Mouse (Mus musculus) midbrain, embryonic 16.5 days (tissue): ENCODE data around the gene Pparg. TPM values are rescaled to one million over a fixed set of nuclear protein-coding genes. Genes with fewer than 3 reads are reported as not detected.

ENCODE experiments used
- ATAC-seq: fragments of 200-750 bp; cut with Nextera tagmentation; 2 replicates; pipeline ENCODE4 v1.8.0; 2017; ENCODE audit warnings: moderate TSS enrichment
- H3K27ac ChIP-seq: fragments of 300-500 bp; sonication (generic); 2 replicates; pipeline ENCODE4 v1.5.1; 2014; ENCODE audit warnings: mild to moderate bottlenecking, low read length, mixed read lengths
- H3K27me3 ChIP-seq: fragments of 300-500 bp; sonication (generic); 2 replicates; pipeline ENCODE4 v1.6.1; 2014; ENCODE audit warnings: low read depth, low read length, mixed read lengths; ENCODE audit not compliant: control insufficient read depth, insufficient read depth
- H3K36me3 ChIP-seq: fragments of 300-500 bp; sonication (generic); 2 replicates; pipeline ENCODE4 v1.6.1; 2014; ENCODE audit warnings: mild to moderate bottlenecking, low read length, moderate library complexity, mixed read lengths; ENCODE audit not compliant: control insufficient read depth, insufficient read depth
- H3K4me1 ChIP-seq: fragments of 300-500 bp; sonication (generic); 2 replicates; pipeline ENCODE4 v1.6.1; 2014; ENCODE audit warnings: mild to moderate bottlenecking, low read length, mixed read lengths; ENCODE audit not compliant: control insufficient read depth, insufficient read depth
- H3K4me2 ChIP-seq: fragments of 300-500 bp; sonication (generic); 2 replicates; pipeline ENCODE4 v1.6.1; 2014; ENCODE audit warnings: mild to moderate bottlenecking, low read length, mixed read lengths
- H3K4me3 ChIP-seq: fragments of 300-500 bp; sonication (generic); 2 replicates; pipeline ENCODE4 v1.5.1; 2014; ENCODE audit warnings: low read depth, mild to moderate bottlenecking, low read length, moderate library complexity, mixed read lengths
- H3K9ac ChIP-seq: fragments of 300-500 bp; sonication (generic); 2 replicates; pipeline ENCODE4 v1.6.1; 2014; ENCODE audit warnings: low read depth, low read length, mixed read lengths
- H3K9me3 ChIP-seq: fragments of 300-500 bp; sonication (generic); replicated peaks from 2 replicates; pipeline ENCODE4 v1.6.1; 2014; ENCODE audit warnings: mild to moderate bottlenecking, low read length, mixed read lengths; ENCODE audit not compliant: control insufficient read depth, poor library complexity, severe bottlenecking
- WGBS: fragments of 180-500 bp; shearing (Covaris S2); extraction: QIAGEN DNeasy Blood & Tissue Kit; methylation state at CpG from one replicate; pipeline ENCODE4 v1.1.7; 2014; 5-methylcytosine and 5-hydroxymethylcytosine counted together
- polyA plus RNA-seq: library from polyadenylated mRNA; unstranded; fragments of >200 nt; fragmentation: Nextera tagmentation; extraction: Ambion mirVana; gene quantifications from 2 replicates; pipeline ENCODE4 v1.2.1, GENCODE M21; 2015

Pparg gene
- polyA plus RNA-seq, 1 experiment from 2014 or later = 0.39 TPM

DNA sequence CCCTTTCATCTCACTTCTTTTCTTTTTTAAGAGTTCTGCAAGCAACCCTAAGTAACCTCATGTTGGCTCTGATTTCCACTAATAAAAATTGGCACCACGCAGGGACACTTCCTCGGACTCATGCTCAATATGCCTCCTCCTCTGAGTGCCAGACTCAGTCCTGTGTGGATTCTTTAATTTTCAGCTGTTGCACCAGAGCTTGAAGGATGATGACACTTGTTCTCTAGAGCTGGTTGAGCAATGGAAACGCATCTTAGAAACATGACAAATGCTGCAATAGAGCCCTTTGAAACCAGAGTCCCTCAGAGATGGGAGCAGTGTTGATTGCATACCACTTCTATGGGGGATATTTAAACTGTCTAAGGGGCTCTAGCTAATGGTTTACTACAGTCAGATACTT is 63.7 kb downstream of the Pparg start:
- 85% methylated on average over 3 of the region's 3 CpGs for WGBS
- no peak for ATAC-seq
- Histone ChIP-seq H3K36me3 (no peaks in the 10 kb centered on the region), H3K27ac (no peak overlapping the region), H3K9me3 (no peaks in the 10 kb centered on the region), H3K4me1 (no peaks in the 10 kb centered on the region), H3K9ac (no peak overlapping the region), H3K4me3 (no peak overlapping the region), H3K27me3 (no peaks in the 10 kb centered on the region), H3K4me2 (no peak overlapping the region)

DNA sequence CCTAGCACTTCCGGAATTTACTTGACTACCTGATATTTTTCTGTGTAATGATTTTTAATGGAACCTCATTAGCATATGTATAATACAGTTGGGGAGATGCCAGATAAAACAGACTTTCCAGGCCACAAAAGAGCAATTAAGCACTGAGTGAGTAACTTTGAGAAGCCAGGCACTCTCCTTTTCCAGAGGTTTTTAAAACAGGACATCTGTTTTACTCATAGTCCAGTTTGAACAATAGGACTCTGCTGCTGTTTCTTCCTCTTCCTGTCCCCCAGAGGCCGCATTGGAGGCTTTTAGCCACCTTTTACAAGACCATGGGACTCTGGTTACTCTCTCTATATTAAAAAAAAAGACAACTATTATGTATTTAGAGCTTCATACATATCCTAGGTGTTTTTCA is 72.0 kb downstream of the Pparg start:
- H3K9me3 ChIP-seq = no peaks in the 10 kb centered on the region
- WGBS = 73% methylated on average over 2 of the region's 2 CpGs

DNA sequence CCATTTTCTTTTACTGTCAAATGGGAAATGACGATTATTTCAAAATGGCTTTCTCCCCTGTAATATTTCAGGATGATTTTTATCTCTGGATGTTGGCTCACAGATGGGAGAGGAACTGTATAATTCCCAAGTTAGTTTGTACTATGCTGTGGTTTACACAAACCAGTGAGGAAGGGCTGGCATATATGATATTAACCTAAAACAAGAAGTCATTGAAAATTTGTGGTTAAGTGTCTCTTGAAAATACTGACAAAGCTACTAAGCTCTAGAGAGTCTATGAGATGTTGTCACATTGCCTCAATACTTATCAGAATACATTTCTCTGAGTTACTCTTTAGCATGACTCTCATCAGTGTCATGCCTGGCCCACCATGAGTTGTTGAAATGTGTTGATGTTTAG is 73.3 kb downstream of the Pparg start:
- no peak overlapping the region for H3K4me2 ChIP-seq
- H3K27me3 ChIP-seq = no peaks in the 10 kb centered on the region
- no peak overlapping the region for H3K4me3 ChIP-seq
- no peaks in the 10 kb centered on the region for H3K4me1 ChIP-seq
- ATAC-seq = no peak
- H3K27ac ChIP-seq = no peak overlapping the region
- H3K36me3 ChIP-seq = no peaks in the 10 kb centered on the region
- 83% methylated on average over 1 of the region's 1 CpGs for WGBS
- no peak overlapping the region for H3K9ac ChIP-seq
- H3K9me3 ChIP-seq = no peaks in the 10 kb centered on the region

More for the DNA sequence above, 72.0 kb downstream of the Pparg start:
- H3K4me2 ChIP-seq = no peak overlapping the region
- no peaks in the 10 kb centered on the region for H3K4me1 ChIP-seq
- H3K9ac ChIP-seq = no peak overlapping the region
- H3K36me3 ChIP-seq = no peaks in the 10 kb centered on the region
- no peak for ATAC-seq
- H3K27me3 ChIP-seq = no peaks in the 10 kb centered on the region
- no peak overlapping the region for H3K27ac ChIP-seq
- no peak overlapping the region for H3K4me3 ChIP-seq

DNA sequence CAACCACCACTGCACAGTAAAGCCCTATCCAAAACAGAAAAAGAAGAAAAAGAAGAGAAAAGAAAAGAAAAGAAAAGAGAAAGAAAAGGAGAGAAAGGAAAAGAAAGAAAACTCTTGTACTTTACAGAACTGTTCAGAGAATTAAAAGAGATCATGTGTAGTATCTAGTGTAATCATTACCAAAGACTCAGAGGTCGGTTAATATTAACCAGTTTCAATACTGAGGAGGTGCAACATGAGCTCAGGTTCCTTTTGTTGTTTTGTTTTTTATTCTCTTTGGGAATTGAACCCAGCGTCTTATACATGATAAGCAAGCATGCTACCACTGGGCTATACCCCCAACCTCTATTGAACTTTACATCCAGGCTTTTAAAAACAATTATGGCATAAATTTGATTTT is 74.1 kb downstream of the Pparg start:
- no peak overlapping the region for H3K4me2 ChIP-seq
- H3K9me3 ChIP-seq = no peaks in the 10 kb centered on the region
- 86% methylated on average over 2 of the region's 2 CpGs for whole genome bisulfite sequencing
- H3K36me3 ChIP-seq = no peaks in the 10 kb centered on the region
- H3K27me3 ChIP-seq = no peaks in the 10 kb centered on the region
- no peak overlapping the region for H3K9ac ChIP-seq
- H3K4me1 ChIP-seq = no peaks in the 10 kb centered on the region
- H3K4me3 ChIP-seq = no peak overlapping the region
- no peak overlapping the region for H3K27ac ChIP-seq
- no peak for ATAC-seq

DNA sequence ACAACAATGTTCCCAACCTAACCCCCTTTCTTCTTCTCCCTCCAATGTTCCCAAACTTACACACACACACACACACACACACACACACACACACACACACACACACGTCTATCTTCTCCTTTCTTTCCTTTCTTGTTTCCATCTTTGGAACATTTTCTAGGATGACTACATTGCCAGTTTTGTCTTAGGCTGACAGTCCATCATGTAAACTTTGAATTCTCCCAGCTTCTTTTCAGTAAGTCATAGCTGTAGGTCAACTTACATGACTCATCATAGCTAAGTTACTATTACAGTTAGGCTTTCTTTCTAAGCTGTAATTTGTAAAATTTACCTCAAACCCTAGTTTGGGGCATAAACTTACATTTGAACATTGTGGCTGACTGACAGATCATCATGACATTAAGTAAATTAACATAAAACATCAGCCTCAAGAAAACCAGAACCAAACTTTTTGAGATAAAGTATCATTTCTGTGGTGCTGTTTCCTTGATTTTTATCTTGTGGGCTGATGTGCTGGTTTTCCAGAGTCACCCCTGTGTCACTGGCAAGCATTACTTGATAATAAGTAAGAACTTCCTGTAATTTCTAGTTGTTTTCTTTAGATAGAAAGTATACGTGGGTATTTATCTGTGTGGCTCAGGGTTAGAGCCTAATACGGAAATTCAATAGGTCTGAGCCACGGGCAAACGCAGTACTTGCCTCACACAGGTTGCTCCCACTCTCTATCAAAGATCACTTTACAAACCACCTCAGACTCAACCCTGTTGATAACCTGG is 79.7 kb downstream of the Pparg start:
- ATAC-seq = no peak
- H3K27me3 ChIP-seq = no peaks in the 10 kb centered on the region
- WGBS = 86% methylated on average over 5 of the region's 5 CpGs
- H3K27ac ChIP-seq = no peak overlapping the region
- no peak overlapping the region for H3K4me2 ChIP-seq
- no peaks in the 10 kb centered on the region for H3K4me1 ChIP-seq
- no peak overlapping the region for H3K4me3 ChIP-seq
- no peaks in the 10 kb centered on the region for H3K9me3 ChIP-seq
- no peaks in the 10 kb centered on the region for H3K36me3 ChIP-seq
- no peak overlapping the region for H3K9ac ChIP-seq

DNA sequence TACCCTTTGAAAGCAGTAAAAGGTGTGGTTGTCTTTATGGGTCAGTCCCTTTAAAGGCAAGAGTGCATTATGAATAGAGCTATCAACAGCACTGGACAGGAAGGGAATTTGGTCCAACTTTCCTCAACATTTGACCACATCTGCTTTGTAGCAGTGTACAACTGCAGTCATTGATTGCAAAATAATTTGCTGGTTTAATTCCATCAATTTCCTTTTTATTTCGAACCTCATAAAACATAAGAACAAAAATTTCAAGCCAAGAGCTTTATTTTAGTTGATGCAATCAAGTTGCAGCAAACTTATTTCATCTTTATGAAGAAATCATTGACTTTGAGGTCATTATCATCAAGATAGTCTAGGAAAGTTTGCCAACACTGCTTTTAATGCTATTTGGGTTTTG is 91.8 kb downstream of the Pparg start:
- Histone ChIP-seq H3K9ac (no peak overlapping the region), H3K4me3 (no peak overlapping the region), H3K4me2 (no peak overlapping the region), H3K27ac (no peak overlapping the region), H3K9me3 (no peaks in the 10 kb centered on the region), H3K4me1 (no peaks in the 10 kb centered on the region), H3K27me3 (no peaks in the 10 kb centered on the region), H3K36me3 (no peaks in the 10 kb centered on the region)
- ATAC-seq = no peak
- 74% methylated on average over 1 of the region's 1 CpGs for WGBS

DNA sequence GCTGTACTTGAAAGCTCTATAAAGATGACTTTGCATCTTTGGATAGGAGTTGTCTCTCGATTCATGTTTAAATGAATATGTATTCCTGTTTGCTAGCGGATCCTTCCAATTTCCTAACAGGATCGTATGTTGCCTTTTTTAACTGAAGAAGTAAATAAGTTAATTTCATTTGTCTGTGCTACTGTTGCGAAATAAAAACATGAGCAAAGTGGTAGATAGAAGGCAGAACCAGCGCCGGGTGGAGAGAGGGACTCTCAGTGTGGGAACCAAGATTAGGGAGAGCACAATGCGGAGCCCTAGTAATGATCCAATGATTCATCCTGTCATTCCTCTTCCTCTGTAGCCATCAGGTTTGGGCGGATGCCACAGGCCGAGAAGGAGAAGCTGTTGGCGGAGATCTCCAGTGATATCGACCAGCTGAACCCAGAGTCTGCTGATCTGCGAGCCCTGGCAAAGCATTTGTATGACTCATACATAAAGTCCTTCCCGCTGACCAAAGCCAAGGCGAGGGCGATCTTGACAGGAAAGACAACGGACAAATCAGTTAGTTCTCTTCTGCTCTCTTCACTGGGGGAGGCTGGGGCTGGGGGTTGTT is 102.1 kb downstream of the Pparg start:
- Histone ChIP-seq H3K4me2 (no peak overlapping the region), H3K27me3 (no peaks in the 10 kb centered on the region), H3K9ac (no peak overlapping the region), H3K36me3 (no peaks in the 10 kb centered on the region), H3K4me3 (no peak overlapping the region), H3K27ac (no peak overlapping the region), H3K4me1 (no peaks in the 10 kb centered on the region), H3K9me3 (no peaks in the 10 kb centered on the region)
- ATAC-seq = no peak
- WGBS = 93% methylated on average over 16 of the region's 16 CpGs

DNA sequence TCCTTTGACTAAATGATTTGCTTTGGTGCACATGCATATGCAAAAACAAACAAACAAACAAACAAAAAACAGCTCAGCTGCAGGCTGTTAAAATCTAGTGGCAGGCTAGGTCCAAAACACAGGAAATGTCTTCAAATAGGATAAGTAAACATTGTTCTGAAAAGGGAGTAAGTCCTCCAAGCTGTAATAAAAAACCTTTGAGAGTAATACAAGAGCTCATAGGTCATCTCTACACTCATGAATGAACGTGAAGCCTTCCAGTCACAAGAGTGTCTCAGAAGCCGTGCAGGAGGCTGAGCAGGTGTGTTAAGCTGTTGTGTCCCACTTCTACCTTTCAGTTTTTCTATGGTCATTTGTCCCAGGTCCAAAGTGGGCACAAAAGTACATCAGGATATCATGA is 102.6 kb downstream of the Pparg start:
- Histone ChIP-seq H3K9ac (no peak overlapping the region), H3K4me2 (no peak overlapping the region), H3K27ac (no peak overlapping the region), H3K36me3 (no peaks in the 10 kb centered on the region), H3K27me3 (no peaks in the 10 kb centered on the region), H3K4me1 (no peaks in the 10 kb centered on the region), H3K9me3 (no peaks in the 10 kb centered on the region), H3K4me3 (no peak overlapping the region)
- ATAC-seq = no peak
- WGBS = 87% methylated on average over 2 of the region's 2 CpGs

DNA sequence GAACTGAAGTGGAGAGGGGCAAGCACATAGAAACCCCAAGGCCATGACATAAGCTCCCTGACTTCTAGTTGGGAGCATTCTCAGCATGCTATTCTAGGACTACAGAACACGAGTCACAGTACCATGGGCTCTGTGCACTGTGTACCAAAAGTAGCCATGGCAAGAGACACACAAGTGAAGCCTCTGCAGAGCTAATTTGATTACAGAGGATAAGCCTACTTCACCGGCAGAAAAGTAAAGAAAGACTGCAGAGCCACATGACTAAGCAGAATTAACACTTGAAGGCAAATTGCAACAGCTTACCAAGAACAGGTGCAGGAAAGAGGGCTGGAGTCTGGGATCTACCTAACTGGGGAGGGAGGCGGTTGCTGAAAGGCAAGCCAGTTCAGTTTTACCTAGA is 103.9 kb downstream of the Pparg start:
- Histone ChIP-seq H3K4me3 (no peak overlapping the region), H3K9me3 (no peaks in the 10 kb centered on the region), H3K4me1 (no peaks in the 10 kb centered on the region), H3K36me3 (no peaks in the 10 kb centered on the region), H3K9ac (no peak overlapping the region), H3K4me2 (no peak overlapping the region), H3K27me3 (no peaks in the 10 kb centered on the region), H3K27ac (no peak overlapping the region)
- no peak for ATAC-seq
- 26% methylated on average over 3 of the region's 3 CpGs for WGBS
